Mouse (Mus musculus): ENCODE results near the gene Fam243. TPM values are rescaled to one million over a fixed set of nuclear protein-coding genes. Genes with fewer than 3 reads are reported as not detected.
A peak's percentile ranks its signal among the peaks of the same experiment; 100 is the strongest.

Fam243 gene
- total and polyA plus RNA-seq, 3 experiments = 0.14 to 1.2 (median 0.78) TPM

DNA sequence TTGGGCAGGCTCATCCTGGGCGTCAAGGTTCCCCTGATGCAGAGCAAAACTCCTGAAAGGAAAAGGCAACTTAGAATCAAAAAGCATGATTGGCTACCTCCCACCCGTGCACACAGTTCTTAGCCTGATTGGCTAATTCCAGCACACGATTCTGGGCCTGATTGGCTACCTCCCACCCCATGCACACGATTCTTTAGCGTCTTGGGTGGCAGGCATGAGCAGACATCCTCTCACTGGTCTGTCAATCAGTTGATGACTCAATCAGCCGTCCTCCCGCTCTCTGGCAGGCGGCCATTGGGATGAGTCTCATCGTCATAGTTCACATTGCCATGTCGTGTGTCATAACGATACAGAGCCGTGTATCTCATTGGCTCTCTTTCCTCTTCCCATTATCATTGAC, 27.7 kb upstream of the Fam243 start:
- Histone ChIP-seq H3K27ac (no peak overlapping the region), H3K9ac (ENCODE audit: low read depth, low read length) (no peak overlapping the region), H3K4me3 (no peak overlapping the region), H3K36me3 (ENCODE audit: control insufficient read depth, insufficient read depth, low read length) (no peaks in the 10 kb centered on the region), H3K4me1 (ENCODE audit: control insufficient read depth, insufficient read depth, low read length) (no peaks in the 10 kb centered on the region), H3K27me3 (ENCODE audit: control insufficient read depth, insufficient read depth, low read length) (no peaks in the 10 kb centered on the region), H3K79me2 (replicated peaks; ENCODE audit: control insufficient read depth, insufficient read depth, low read length) (no peaks in the 10 kb centered on the region)
- no peak for DNase-seq
- 56% methylated on average over 12 of the region's 12 CpGs for WGBS
- intact Hi-C loops (cut with DNase I) = no loop called here
- TF ChIP-seq CTCF (IDR thresholded peaks at IDR 0.05) (no peak), EP300 (IDR thresholded peaks at IDR 0.05; ENCODE audit: insufficient read depth, low read depth, low read length) (no peak), POLR2A (IDR thresholded peaks at IDR 0.05; ENCODE audit: insufficient read depth, low read depth, low read length) (no peak)

DNA sequence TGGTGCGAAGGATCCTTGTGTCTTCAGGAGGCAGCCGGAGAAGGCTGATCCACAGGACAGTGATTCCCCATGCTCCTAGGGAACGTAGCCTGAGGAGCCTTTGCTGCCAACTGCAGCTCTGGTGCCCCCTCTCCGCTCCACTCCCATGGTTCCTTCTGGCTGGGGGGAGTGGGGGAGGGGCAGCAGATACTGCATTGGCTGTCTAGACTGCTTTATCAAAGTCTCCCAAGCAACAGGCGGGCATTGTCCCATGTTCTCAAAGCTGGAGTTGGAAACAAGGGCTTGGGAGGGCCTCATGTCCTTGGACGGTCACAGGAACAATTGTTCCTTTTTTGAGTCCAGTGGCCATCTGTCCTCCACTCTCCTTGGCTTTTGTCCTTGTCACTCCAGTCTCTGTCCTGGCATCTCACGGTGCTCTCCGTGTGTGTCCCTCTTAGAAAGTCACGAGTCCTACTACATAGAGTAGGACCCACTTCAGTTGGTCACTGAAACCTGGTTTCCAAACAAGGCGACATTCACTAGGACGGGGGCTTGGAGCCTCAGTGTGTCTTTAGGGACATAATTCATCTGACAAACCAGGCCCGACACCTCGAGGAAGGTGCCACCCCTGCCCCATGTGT, 25.2 kb upstream of the Fam243 start:
- Histone ChIP-seq H3K27ac (peak overlapping the region; percentile 89), H3K9ac (ENCODE audit: low read depth, low read length) (no peak overlapping the region; the same call in 1 of the 2 replicates), H3K4me1 (ENCODE audit: control insufficient read depth, insufficient read depth, low read length) (no peaks in the 10 kb centered on the region), H3K4me3 (no peak overlapping the region), H3K79me2 (replicated peaks; ENCODE audit: control insufficient read depth, insufficient read depth, low read length) (no peaks in the 10 kb centered on the region), H3K27me3 (ENCODE audit: control insufficient read depth, insufficient read depth, low read length) (no peaks in the 10 kb centered on the region), H3K36me3 (ENCODE audit: control insufficient read depth, insufficient read depth, low read length) (no peaks in the 10 kb centered on the region)
- WGBS = 50% methylated on average over 13 of the region's 13 CpGs
- peak; percentile 71 to 85 for DNase-seq
- intact Hi-C loops (cut with DNase I) = no loop called here
- TF ChIP-seq EP300 (IDR thresholded peaks at IDR 0.05; ENCODE audit: insufficient read depth, low read depth, low read length) (peak; percentile 67; the same call in 1 of the 2 replicates), POLR2A (IDR thresholded peaks at IDR 0.05; ENCODE audit: insufficient read depth, low read depth, low read length) (peak; percentile 66; the same call in 1 of the 2 replicates), CTCF (IDR thresholded peaks at IDR 0.05) (no peak)

DNA sequence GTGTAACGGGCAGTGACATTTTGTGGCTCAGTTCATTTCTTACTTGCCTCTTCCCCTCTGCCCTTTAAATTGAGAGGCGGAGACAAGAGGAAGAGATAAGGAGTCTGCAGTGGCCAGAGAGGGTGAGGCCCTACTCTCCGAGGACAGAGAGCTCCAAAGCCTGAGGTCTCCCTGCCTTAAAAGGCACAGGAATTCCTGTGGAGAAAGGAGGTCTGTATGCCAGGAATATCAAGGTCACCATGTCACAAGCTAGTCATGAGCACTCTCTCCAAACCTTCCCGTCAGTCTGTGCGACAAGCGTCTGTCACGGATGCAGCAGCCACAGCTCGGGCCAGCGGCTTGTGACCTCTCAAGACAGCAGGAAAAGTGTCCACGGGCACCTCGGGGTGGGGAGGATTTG, 23.9 kb upstream of the Fam243 start:
- Histone ChIP-seq H3K4me1 (ENCODE audit: control insufficient read depth, insufficient read depth, low read length) (no peaks in the 10 kb centered on the region; the same call in 1 of the 2 replicates), H3K27ac (peak overlapping the region; percentile 80), H3K27me3 (ENCODE audit: control insufficient read depth, insufficient read depth, low read length) (no peaks in the 10 kb centered on the region), H3K36me3 (ENCODE audit: control insufficient read depth, insufficient read depth, low read length) (no peaks in the 10 kb centered on the region), H3K9ac (ENCODE audit: low read depth, low read length) (no peak overlapping the region), H3K4me3 (no peak overlapping the region), H3K79me2 (replicated peaks; ENCODE audit: control insufficient read depth, insufficient read depth, low read length) (no peaks in the 10 kb centered on the region)
- intact Hi-C loops (cut with DNase I) = no loop called here
- TF ChIP-seq EP300 (IDR thresholded peaks at IDR 0.05; ENCODE audit: insufficient read depth, low read depth, low read length) (peak; percentile 95), POLR2A (IDR thresholded peaks at IDR 0.05; ENCODE audit: insufficient read depth, low read depth, low read length) (no peak)
- WGBS = 11% methylated on average over 11 of the region's 11 CpGs
- peak; percentile 66 to 82 for DNase-seq

DNA sequence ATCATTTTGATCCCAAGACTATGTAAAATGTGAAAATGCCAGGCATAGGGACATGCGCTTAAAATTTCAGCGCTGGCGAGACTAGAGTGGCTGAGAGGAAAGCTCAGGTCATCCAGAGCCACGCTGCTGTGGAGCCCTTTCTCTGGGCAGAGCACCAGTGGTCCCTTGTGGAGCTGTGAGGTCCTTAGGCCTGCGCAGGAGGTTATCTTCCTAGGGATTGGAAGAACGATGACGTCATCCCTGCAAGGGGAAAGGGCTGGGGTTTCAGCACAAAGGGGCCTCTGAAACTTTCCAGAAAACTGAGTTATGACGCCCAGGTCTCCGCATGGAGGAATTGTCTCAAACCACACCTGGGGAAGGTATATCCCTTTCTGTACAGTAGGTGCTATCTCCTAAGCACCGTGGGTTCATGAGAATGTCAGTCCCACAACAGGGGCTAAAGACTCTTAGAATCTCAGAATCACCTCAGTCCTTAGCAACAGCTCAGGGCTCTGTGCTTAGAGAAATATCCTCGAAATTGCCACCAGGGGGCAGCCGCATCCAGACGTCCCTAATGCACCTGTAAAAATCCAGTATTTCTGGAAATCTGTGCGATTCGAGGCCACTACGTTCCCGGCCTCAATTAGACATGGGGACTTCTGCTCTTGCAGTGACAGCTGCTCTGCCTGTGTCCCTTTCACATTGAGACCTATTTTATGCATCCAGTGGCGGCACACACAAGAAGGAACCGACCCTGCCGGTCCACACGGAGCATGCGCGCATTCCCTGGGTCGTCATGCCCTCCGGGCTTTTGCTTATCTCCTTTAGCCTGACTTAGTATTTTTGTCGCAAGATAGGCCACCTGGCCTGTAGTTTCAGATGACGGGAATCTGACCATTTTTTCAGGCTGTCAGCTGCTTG, 19.6 kb upstream of the Fam243 start:
- Histone ChIP-seq H3K4me1 (ENCODE audit: control insufficient read depth, insufficient read depth, low read length) (no peaks in the 10 kb centered on the region; the same call in 1 of the 2 replicates), H3K27ac (peak overlapping the region; percentile 54), H3K9ac (ENCODE audit: low read depth, low read length) (peak overlapping the region; percentile 54), H3K4me3 (peak overlapping the region; percentile 52), H3K79me2 (replicated peaks; ENCODE audit: control insufficient read depth, insufficient read depth, low read length) (no peaks in the 10 kb centered on the region), H3K27me3 (ENCODE audit: control insufficient read depth, insufficient read depth, low read length) (peaks cover 2% of the 10 kb centered on the region; the same call in 1 of the 2 replicates), H3K36me3 (ENCODE audit: control insufficient read depth, insufficient read depth, low read length) (no peaks in the 10 kb centered on the region)
- 0 out of 2 replicates have a peak, but pooled peaks have one; percentile 40 for TF ChIP-seq EP300 (IDR thresholded peaks at IDR 0.05; ENCODE audit: insufficient read depth, low read depth, low read length)
- peak; percentile 88 for TF ChIP-seq CTCF (IDR thresholded peaks at IDR 0.05)
- no peak for TF ChIP-seq POLR2A (IDR thresholded peaks at IDR 0.05; ENCODE audit: insufficient read depth, low read depth, low read length)
- peak; percentile 69 to 75 for DNase-seq
- 10% methylated on average over 27 of the region's 27 CpGs for WGBS
- intact Hi-C loops (cut with DNase I) = loop anchor here (1.0 to 5.0 kb wide), 4 partner anchors 46 to 146 kb away; no protein-coding TSS in a partner anchor

DNA sequence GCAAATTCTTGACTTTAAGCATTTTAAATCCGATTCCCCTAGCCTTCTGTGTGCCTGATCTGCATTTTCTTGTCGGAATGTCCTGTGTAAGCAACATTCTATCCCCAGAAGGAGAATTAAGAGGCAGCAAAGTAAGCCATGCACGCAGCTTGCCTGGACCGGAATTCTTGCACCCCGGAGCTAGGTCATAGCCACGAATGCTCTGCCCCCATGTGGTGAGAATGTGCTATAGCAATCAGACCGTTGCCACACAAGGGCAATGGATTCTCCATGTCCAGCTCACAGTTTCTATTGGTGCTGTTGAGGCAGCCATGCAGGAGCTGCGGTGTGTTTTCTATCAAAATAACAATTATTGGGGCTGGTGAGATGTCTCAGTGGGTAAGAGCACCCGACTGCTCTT, 15.0 kb upstream of the Fam243 start:
- no peaks in the 10 kb centered on the region for H3K36me3 ChIP-seq (ENCODE audit: control insufficient read depth, insufficient read depth, low read length)
- no peak overlapping the region for H3K9ac ChIP-seq (ENCODE audit: low read depth, low read length)
- 9% methylated on average over 9 of the region's 9 CpGs for WGBS
- peak; percentile 68 to 71 for DNase-seq
- H3K27ac ChIP-seq = no peak overlapping the region
- no peak overlapping the region for H3K4me3 ChIP-seq
- intact Hi-C loops (cut with DNase I) = loop anchor here (5.0 kb wide), 1 partner anchor 61 kb away; no protein-coding TSS in a partner anchor
- H3K79me2 ChIP-seq (replicated peaks; ENCODE audit: control insufficient read depth, insufficient read depth, low read length) = no peaks in the 10 kb centered on the region
- TF ChIP-seq POLR2A (IDR thresholded peaks at IDR 0.05; ENCODE audit: insufficient read depth, low read depth, low read length) = no peak
- 0 out of 2 replicates have a peak, but pooled peaks have one; percentile 59 for TF ChIP-seq EP300 (IDR thresholded peaks at IDR 0.05; ENCODE audit: insufficient read depth, low read depth, low read length)
- peak; percentile 89 for TF ChIP-seq CTCF (IDR thresholded peaks at IDR 0.05)
- H3K27me3 ChIP-seq (ENCODE audit: control insufficient read depth, insufficient read depth, low read length) = peaks cover 2% of the 10 kb centered on the region; the same call in 1 of the 2 replicates
- H3K4me1 ChIP-seq (ENCODE audit: control insufficient read depth, insufficient read depth, low read length) = no peaks in the 10 kb centered on the region; the same call in 1 of the 2 replicates

Data from heart, adult 2 months (tissue).